Mouse (Mus musculus) limb, embryonic 13.5 days (tissue): ENCODE data around the gene Tbck. TPM values are rescaled to one million over a fixed set of nuclear protein-coding genes. Genes with fewer than 3 reads are reported as not detected.

Experiments
- ATAC-seq: fragments of 200-750 bp; cut with Nextera tagmentation; 2 replicates; pipeline ENCODE4 v1.8.0; 2017; ENCODE audit warnings: low read depth, moderate number of reproducible peaks, moderate TSS enrichment; ENCODE audit not compliant: low FRiP score
- H3K27ac ChIP-seq: fragments of 300-500 bp; sonication (generic); 2 replicates; pipeline ENCODE4 v1.5.1; 2015; ENCODE audit warnings: inconsistent platforms, mild to moderate bottlenecking, moderate library complexity
- H3K27me3 ChIP-seq: fragments of 300-500 bp; sonication (generic); 2 replicates; pipeline ENCODE4 v1.6.1; 2015; ENCODE audit warnings: mild to moderate bottlenecking, inconsistent platforms
- H3K36me3 ChIP-seq: fragments of 300-500 bp; sonication (generic); 2 replicates; pipeline ENCODE4 v1.6.1; 2015; ENCODE audit warnings: inconsistent platforms, mild to moderate bottlenecking, moderate library complexity
- H3K4me1 ChIP-seq: fragments of 300-500 bp; sonication (generic); 2 replicates; pipeline ENCODE4 v1.6.1; 2015; ENCODE audit warnings: inconsistent platforms
- H3K4me2 ChIP-seq: fragments of 300-500 bp; sonication (generic); replicated peaks from 2 replicates; pipeline ENCODE4 v1.6.1; 2015; ENCODE audit warnings: inconsistent platforms, mild to moderate bottlenecking, moderate library complexity
- H3K4me3 ChIP-seq: fragments of 300-500 bp; sonication (generic); 2 replicates; pipeline ENCODE4 v1.5.1; 2015; ENCODE audit warnings: moderate library complexity, mild to moderate bottlenecking, inconsistent platforms
- H3K9ac ChIP-seq: fragments of 300-500 bp; sonication (generic); 2 replicates; pipeline ENCODE4 v1.6.1; 2015; ENCODE audit warnings: mild to moderate bottlenecking, inconsistent platforms
- H3K9me3 ChIP-seq: fragments of 300-500 bp; sonication (generic); 2 replicates; pipeline ENCODE4 v1.6.1; 2016; ENCODE audit warnings: inconsistent platforms
- WGBS: fragments of 180-500 bp; shearing (Covaris S2); methylation state at CpG from one replicate; pipeline ENCODE4 v1.1.7; 2015; 5-methylcytosine and 5-hydroxymethylcytosine counted together
- polyA plus RNA-seq: library from polyadenylated mRNA; unstranded; fragments of >200 nt; fragmentation: Nextera tagmentation; extraction: Ambion mirVana; gene quantifications from 2 replicates; pipeline ENCODE4 v1.2.1, GENCODE M21; 2015

Tbck gene
- polyA plus RNA-seq, 1 experiment from 2014 or later: 30.9 TPM

- Histone ChIP-seq H3K36me3 (peaks cover 10% of the 10 kb centered on the region; the same call in 1 of the 2 replicates), H3K4me3 (no peak overlapping the region), H3K4me2 (no peak overlapping the region), H3K4me1 (peaks cover 4% of the 10 kb centered on the region), H3K27ac (no peak overlapping the region; the same call in 1 of the 2 replicates), H3K27me3 (no peaks in the 10 kb centered on the region), H3K9me3 (no peaks in the 10 kb centered on the region; the same call in 1 of the 2 replicates), H3K9ac (no peak overlapping the region)
- no peak for ATAC-seq
- 69% methylated on average over 5 of the region's 5 CpGs for WGBS
Observed at GRCm38 (mm10) chr3:132812356-132812755, 128.4 kb downstream of the Tbck start.

- Histone ChIP-seq H3K4me2 (no peak overlapping the region), H3K9me3 (no peaks in the 10 kb centered on the region), H3K27ac (no peak overlapping the region), H3K4me3 (no peak overlapping the region), H3K27me3 (no peaks in the 10 kb centered on the region), H3K36me3 (peaks cover 5% of the 10 kb centered on the region; the same call in 1 of the 2 replicates), H3K9ac (no peak overlapping the region), H3K4me1 (no peaks in the 10 kb centered on the region)
- WGBS: 72% methylated on average over 3 of the region's 3 CpGs
- no peak for ATAC-seq
Observed at GRCm38 (mm10) chr3:132813147-132813546, 129.2 kb downstream of the Tbck start.

GRCm38 (mm10) chr3:132813706-132814497, 130.0 kb downstream of the Tbck start:
- peaks cover 7% of the 10 kb centered on the region; the same call in 1 of the 2 replicates for H3K36me3 ChIP-seq
- no peak overlapping the region for H3K4me3 ChIP-seq
- H3K9me3 ChIP-seq: no peaks in the 10 kb centered on the region
- WGBS: 87% methylated on average over 9 of the region's 9 CpGs
- no peak for ATAC-seq
- H3K27me3 ChIP-seq: no peaks in the 10 kb centered on the region
- H3K4me1 ChIP-seq: no peaks in the 10 kb centered on the region
- H3K27ac ChIP-seq: no peak overlapping the region
- H3K9ac ChIP-seq: no peak overlapping the region
- no peak overlapping the region for H3K4me2 ChIP-seq

- WGBS: 88% methylated on average over 10 of the region's 10 CpGs
- no peak overlapping the region for H3K9ac ChIP-seq
- no peak overlapping the region for H3K4me2 ChIP-seq
- H3K27me3 ChIP-seq: no peaks in the 10 kb centered on the region
- no peak overlapping the region for H3K27ac ChIP-seq
- no peaks in the 10 kb centered on the region for H3K4me1 ChIP-seq
- no peak overlapping the region for H3K4me3 ChIP-seq
- H3K9me3 ChIP-seq: no peaks in the 10 kb centered on the region
- ATAC-seq: no peak
- peaks cover 9% of the 10 kb centered on the region; the same call in 1 of the 2 replicates for H3K36me3 ChIP-seq
Observed at GRCm38 (mm10) chr3:132814791-132815496, 131.0 kb downstream of the Tbck start.

- no peak overlapping the region for H3K4me3 ChIP-seq
- no peaks in the 10 kb centered on the region for H3K9me3 ChIP-seq
- no peak overlapping the region for H3K9ac ChIP-seq
- H3K4me2 ChIP-seq: no peak overlapping the region
- H3K4me1 ChIP-seq: no peaks in the 10 kb centered on the region
- no peaks in the 10 kb centered on the region for H3K27me3 ChIP-seq
- no peak for ATAC-seq
- WGBS: 93% methylated on average over 4 of the region's 4 CpGs
- peaks cover 13% of the 10 kb centered on the region for H3K36me3 ChIP-seq
- no peak overlapping the region for H3K27ac ChIP-seq
Observed at GRCm38 (mm10) chr3:132815497-132816326, 131.8 kb downstream of the Tbck start.

GRCm38 (mm10) chr3:132819408-132819807, 135.5 kb downstream of the Tbck start:
- no peak overlapping the region for H3K4me2 ChIP-seq
- no peak overlapping the region for H3K4me3 ChIP-seq
- peaks cover 15% of the 10 kb centered on the region for H3K36me3 ChIP-seq
- ATAC-seq: no peak
- H3K4me1 ChIP-seq: no peaks in the 10 kb centered on the region
- whole genome bisulfite sequencing: 94% methylated on average over 2 of the region's 2 CpGs
- no peaks in the 10 kb centered on the region for H3K9me3 ChIP-seq
- no peaks in the 10 kb centered on the region for H3K27me3 ChIP-seq
- H3K9ac ChIP-seq: no peak overlapping the region
- H3K27ac ChIP-seq: no peak overlapping the region

GRCm38 (mm10) chr3:132831179-132831873, 147.4 kb downstream of the Tbck start:
- Histone ChIP-seq H3K36me3 (peaks cover 31% of the 10 kb centered on the region), H3K27ac (no peak overlapping the region), H3K9ac (no peak overlapping the region), H3K4me1 (no peaks in the 10 kb centered on the region), H3K27me3 (no peaks in the 10 kb centered on the region), H3K9me3 (no peaks in the 10 kb centered on the region), H3K4me3 (no peak overlapping the region), H3K4me2 (no peak overlapping the region)
- ATAC-seq: no peak
- WGBS: 83% methylated on average over 16 of the region's 16 CpGs

- peaks cover 54% of the 10 kb centered on the region for H3K36me3 ChIP-seq
- H3K27me3 ChIP-seq: no peaks in the 10 kb centered on the region
- no peaks in the 10 kb centered on the region for H3K4me1 ChIP-seq
- H3K4me2 ChIP-seq: no peak overlapping the region
- no peak for ATAC-seq
- no peak overlapping the region for H3K27ac ChIP-seq
- 84% methylated on average over 6 of the region's 6 CpGs for WGBS
- H3K9me3 ChIP-seq: no peaks in the 10 kb centered on the region
- H3K4me3 ChIP-seq: no peak overlapping the region
- H3K9ac ChIP-seq: no peak overlapping the region
Observed at GRCm38 (mm10) chr3:132835118-132835794, 151.3 kb downstream of the Tbck start.

- H3K4me3 ChIP-seq: no peak overlapping the region
- no peak for ATAC-seq
- H3K36me3 ChIP-seq: peaks cover 69% of the 10 kb centered on the region
- no peak overlapping the region for H3K4me2 ChIP-seq
- H3K27me3 ChIP-seq: no peaks in the 10 kb centered on the region
- H3K9me3 ChIP-seq: no peaks in the 10 kb centered on the region
- no peak overlapping the region for H3K9ac ChIP-seq
- H3K27ac ChIP-seq: no peak overlapping the region
- no peaks in the 10 kb centered on the region for H3K4me1 ChIP-seq
- 87% methylated on average over 4 of the region's 4 CpGs for WGBS
Observed at GRCm38 (mm10) chr3:132837134-132837533, 153.2 kb downstream of the Tbck start.

- Histone ChIP-seq H3K27me3 (no peaks in the 10 kb centered on the region), H3K27ac (no peak overlapping the region), H3K4me3 (no peak overlapping the region), H3K36me3 (peaks cover 69% of the 10 kb centered on the region), H3K4me1 (no peaks in the 10 kb centered on the region), H3K9me3 (no peaks in the 10 kb centered on the region), H3K9ac (no peak overlapping the region), H3K4me2 (no peak overlapping the region)
- no peak for ATAC-seq
- WGBS: 93% methylated on average over 14 of the region's 15 CpGs
Observed at GRCm38 (mm10) chr3:132838656-132839417, 154.9 kb downstream of the Tbck start.
